Mouse (Mus musculus) megakaryocyte, embryonic 14.5 days (primary cell): ENCODE data around the gene Aqp9. TPM values are rescaled to one million over a fixed set of nuclear protein-coding genes. Genes with fewer than 3 reads are reported as not detected.
"Not testable (repeated sequence)": the region's sequence is repeated elsewhere in the genome, so short reads cannot be mapped to it uniquely, and the experiment has no call there.

Experiments used
- H3K27me3 ChIP-seq: replicated peaks from 2 replicates; pipeline ENCODE3; 2012; ENCODE audit warnings: inconsistent platforms
- H3K36me3 ChIP-seq: replicated peaks from 2 replicates; pipeline ENCODE3; 2012; ENCODE audit warnings: low read length, inconsistent platforms, mixed read lengths
- H3K4me1 ChIP-seq: 2 replicates; pipeline ENCODE4 v1.6.1; 2012; ENCODE audit warnings: inconsistent platforms
- H3K4me3 ChIP-seq: replicated peaks from 2 replicates; pipeline ENCODE3; 2012; ENCODE audit warnings: moderate library complexity, mild to moderate bottlenecking, inconsistent platforms
- H3K9me3 ChIP-seq: 2 replicates; pipeline ENCODE4 v1.6.1; 2012; ENCODE audit warnings: inconsistent platforms
- FLI1 ChIP-seq: IDR thresholded peaks from 2 replicates; pipeline ENCODE4 v1.6.1; 2012; ENCODE audit warnings: low read length, inconsistent platforms, mixed read lengths
- GATA1 ChIP-seq: IDR thresholded peaks from 3 replicates; pipeline ENCODE4 v1.6.1; 2012; ENCODE audit warnings: mixed read lengths, low read length, inconsistent platforms, borderline replicate concordance
- polyA plus RNA-seq: library from polyadenylated mRNA; stranded (reverse); fragments of >175 nt; gene quantifications from 2 replicates; pipeline ENCODE4 v1.2.3, GENCODE M21; 2012; ENCODE audit warnings: low replicate concordance; ENCODE audit not compliant: insufficient read depth

Gene Aqp9
- polyA plus RNA-seq, 1 experiment = 0.07 TPM

DNA sequence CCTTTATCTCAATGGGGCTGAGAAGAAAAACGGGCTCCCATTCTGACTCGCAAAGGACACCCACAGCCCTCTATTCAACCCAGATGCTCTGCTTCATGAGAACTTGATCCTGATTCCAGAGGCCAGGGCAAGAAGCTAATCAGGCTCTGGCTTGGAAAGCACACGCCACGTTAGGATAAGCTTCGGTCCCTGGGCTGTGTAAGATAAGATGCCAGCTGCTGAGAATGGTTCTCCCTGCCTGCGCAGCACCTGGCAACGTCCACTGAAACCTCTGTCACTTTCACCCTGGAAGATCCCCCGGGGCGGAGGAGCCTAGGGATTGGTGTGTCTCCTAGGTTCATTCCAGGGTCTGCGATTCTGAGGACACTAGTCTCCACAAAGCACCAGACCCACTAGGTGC is 22.3 kb downstream of the Aqp9 start:
- Histone ChIP-seq H3K9me3 (no peaks in the 10 kb centered on the region), H3K36me3 (peaks cover 4% of the 10 kb centered on the region), H3K27me3 (no peaks in the 10 kb centered on the region), H3K4me3 (no peak overlapping the region), H3K4me1 (peaks cover 22% of the 10 kb centered on the region)
- no peak for TF ChIP-seq GATA1

DNA sequence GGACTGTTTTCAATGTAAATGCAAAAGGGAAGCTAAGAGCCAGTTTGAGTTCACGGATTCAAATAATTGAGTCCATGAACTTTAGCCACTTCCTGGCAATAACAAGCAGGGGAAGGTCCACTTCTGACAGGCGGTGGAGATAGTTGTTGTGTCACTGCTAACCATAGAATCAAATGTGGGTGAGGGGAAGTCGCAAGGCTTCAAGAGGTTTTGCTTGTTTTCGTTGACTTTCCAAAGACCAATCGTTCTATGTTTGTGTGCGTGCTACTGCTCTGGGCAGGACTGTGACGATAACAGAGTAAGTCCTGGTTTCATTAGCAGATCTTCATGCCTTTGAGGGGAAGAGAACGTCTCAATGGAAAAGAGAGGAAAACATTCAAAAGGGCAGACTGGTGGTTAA is 28.3 kb downstream of the Aqp9 start:
- Histone ChIP-seq H3K9me3 (no peaks in the 10 kb centered on the region), H3K27me3 (peaks cover 1% of the 10 kb centered on the region), H3K4me3 (no peak overlapping the region), H3K36me3 (peaks cover 9% of the 10 kb centered on the region), H3K4me1 (peaks cover 7% of the 10 kb centered on the region; the same call in 1 of the 2 replicates)
- TF ChIP-seq FLI1 (no peak), GATA1 (no peak)

DNA sequence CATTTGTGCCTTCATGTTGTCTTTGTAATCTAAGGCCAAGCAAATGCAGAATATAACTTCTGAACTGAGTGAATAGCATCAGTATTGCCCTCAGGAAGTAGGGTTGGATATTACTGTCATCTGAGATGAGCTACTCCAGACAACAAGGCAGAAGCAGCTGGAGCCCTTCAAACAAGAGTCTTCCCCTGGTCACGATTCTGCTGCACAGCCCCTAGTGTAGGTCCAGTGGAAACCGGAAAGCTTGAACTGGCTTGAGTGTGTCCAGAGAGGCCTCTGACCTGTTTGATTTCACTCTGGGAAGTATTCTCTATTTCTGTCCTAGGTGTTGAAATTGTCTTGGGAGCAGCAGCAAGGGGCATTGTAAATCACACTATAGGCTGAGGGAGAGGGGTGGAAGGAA is 29.5 kb downstream of the Aqp9 start:
- Histone ChIP-seq H3K9me3 (no peaks in the 10 kb centered on the region), H3K4me3 (no peak overlapping the region), H3K36me3 (peaks cover 6% of the 10 kb centered on the region), H3K4me1 (peaks cover 7% of the 10 kb centered on the region; the same call in 1 of the 2 replicates), H3K27me3 (peaks cover 1% of the 10 kb centered on the region)
- TF ChIP-seq FLI1 = no peak
- no peak for TF ChIP-seq GATA1

DNA sequence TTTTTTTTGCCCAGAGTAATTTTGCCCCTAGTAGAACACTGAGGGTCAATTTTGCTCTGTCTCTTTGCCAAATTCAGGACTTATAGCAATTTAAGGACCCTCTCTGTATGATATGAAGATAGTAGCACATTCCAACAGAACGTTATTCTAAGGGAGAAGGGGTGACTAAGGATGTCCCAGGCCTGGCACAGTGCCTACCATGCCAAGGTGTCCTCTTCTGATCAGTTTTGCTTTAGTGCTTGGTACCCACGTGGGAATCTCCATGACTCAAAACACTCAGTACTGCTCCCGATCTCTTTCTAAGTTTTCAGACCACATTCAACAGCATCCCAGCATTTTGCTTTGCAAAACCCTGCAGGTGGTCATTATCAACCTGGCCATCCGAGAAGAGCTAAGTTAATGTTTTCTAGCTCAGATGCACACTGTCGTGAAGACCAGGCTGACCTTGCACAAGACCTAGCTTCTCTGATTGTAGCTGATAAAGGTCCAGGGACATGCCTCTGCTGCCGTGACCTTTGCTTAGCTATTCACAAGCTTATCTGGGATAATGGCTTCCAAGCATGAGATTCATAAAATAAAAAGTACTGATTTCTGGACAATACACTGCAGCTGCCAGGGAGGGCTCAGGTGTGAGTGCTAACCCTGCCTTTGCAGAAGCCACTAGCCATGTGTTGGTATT is 31.1 kb downstream of the Aqp9 start:
- H3K4me1 ChIP-seq = peaks cover 7% of the 10 kb centered on the region; the same call in 1 of the 2 replicates
- TF ChIP-seq GATA1 (no peak), FLI1 (no peak)
- H3K27me3 ChIP-seq = peaks cover 3% of the 10 kb centered on the region
- peaks cover 6% of the 10 kb centered on the region for H3K36me3 ChIP-seq
- no peaks in the 10 kb centered on the region for H3K9me3 ChIP-seq
- H3K4me3 ChIP-seq = no peak overlapping the region

DNA sequence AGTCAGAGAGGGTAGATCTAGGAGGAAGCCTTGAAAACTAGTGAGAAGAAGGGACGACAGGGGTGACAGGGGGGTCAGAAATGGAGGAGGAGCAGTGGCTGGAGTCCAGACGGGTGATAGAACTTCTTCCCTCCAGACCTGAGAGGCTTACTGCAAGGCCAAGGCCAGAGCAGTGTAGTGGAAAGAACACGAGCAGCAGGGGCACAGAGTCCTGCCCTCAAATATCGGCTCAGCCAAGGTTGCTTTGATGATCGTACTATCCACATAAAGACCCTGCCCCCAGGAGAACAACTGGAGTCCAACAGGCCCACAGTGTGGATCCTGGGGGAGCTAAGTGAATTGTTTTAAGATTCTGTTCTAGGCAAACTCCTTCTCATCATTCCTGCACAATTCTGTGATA is 33.4 kb downstream of the Aqp9 start:
- peaks cover 3% of the 10 kb centered on the region for H3K27me3 ChIP-seq
- peaks cover 3% of the 10 kb centered on the region for H3K4me1 ChIP-seq
- H3K4me3 ChIP-seq = no peak overlapping the region
- no peaks in the 10 kb centered on the region for H3K9me3 ChIP-seq
- no peak for TF ChIP-seq FLI1
- TF ChIP-seq GATA1 = no peak
- peaks cover 6% of the 10 kb centered on the region for H3K36me3 ChIP-seq

DNA sequence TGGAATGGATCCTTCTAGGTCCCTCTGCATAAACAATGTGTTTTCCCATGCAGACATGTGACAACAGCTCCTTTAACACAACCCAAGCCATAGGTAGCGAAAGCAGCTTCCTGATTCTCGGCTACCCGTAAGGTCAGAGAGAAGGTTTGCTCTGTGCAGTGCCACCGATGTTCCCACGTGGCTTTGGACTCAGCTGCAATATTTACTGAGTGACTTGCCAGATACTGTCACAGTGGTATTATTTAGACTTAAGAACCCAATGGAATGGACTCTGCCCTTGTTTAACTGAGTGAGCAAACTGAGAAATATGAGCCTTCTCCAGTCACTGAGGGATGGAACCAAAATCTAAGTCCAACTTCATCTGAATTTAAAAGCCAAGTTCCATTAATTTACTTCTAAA is 35.3 kb downstream of the Aqp9 start:
- no peaks in the 10 kb centered on the region for H3K9me3 ChIP-seq
- no peak overlapping the region for H3K4me3 ChIP-seq
- H3K36me3 ChIP-seq = peaks cover 6% of the 10 kb centered on the region
- H3K4me1 ChIP-seq = peaks cover 5% of the 10 kb centered on the region; the same call in 1 of the 2 replicates
- TF ChIP-seq GATA1 = no peak
- no peak for TF ChIP-seq FLI1
- H3K27me3 ChIP-seq = peaks cover 5% of the 10 kb centered on the region

DNA sequence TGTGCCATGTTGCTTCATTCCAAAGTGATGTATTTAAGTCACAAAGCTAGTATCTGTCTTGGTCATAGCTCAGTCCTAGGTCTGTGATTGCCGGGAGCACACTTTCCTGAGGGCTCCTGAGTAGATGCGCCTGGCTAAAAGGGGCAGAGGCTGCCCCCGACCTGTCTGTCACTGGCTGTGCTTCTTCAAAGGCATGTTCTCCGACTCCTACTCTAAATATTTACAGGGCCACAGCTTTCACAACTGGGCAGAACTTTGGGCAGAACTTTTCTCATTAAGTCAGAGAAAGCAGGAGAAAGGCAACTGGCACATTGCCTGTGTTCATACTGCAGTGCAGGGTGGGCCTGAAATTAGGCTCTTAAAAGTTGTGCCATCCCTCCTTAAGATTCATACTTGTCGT is 36.7 kb downstream of the Aqp9 start:
- TF ChIP-seq GATA1 (no peak), FLI1 (no peak)
- Histone ChIP-seq H3K4me1 (peaks cover 5% of the 10 kb centered on the region; the same call in 1 of the 2 replicates), H3K27me3 (peaks cover 6% of the 10 kb centered on the region), H3K9me3 (no peaks in the 10 kb centered on the region), H3K36me3 (no peaks in the 10 kb centered on the region), H3K4me3 (no peak overlapping the region)

DNA sequence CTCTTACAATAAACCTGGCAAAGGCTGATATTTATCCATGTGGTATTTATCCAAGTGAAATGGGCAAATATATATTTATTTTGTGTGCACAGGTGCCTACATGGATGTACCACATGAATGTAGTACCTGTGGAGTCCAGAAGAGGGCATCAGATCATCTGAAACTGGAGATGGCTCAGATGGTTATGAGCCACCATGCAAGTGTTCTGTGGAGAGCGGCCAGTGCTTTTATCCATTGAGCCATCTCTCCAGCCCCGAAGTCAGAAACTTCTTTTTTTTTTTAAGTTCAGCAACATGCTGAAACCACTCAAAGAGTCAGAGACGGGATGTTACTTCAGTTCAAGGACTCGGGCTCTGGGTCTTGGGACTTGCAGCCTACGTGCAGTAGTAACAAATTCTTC is 39.6 kb downstream of the Aqp9 start:
- H3K4me1 ChIP-seq = peaks cover 5% of the 10 kb centered on the region; the same call in 1 of the 2 replicates
- no peaks in the 10 kb centered on the region for H3K36me3 ChIP-seq
- H3K9me3 ChIP-seq = no peaks in the 10 kb centered on the region
- H3K4me3 ChIP-seq = no peak overlapping the region
- TF ChIP-seq FLI1 (no peak), GATA1 (no peak)
- peaks cover 5% of the 10 kb centered on the region for H3K27me3 ChIP-seq

DNA sequence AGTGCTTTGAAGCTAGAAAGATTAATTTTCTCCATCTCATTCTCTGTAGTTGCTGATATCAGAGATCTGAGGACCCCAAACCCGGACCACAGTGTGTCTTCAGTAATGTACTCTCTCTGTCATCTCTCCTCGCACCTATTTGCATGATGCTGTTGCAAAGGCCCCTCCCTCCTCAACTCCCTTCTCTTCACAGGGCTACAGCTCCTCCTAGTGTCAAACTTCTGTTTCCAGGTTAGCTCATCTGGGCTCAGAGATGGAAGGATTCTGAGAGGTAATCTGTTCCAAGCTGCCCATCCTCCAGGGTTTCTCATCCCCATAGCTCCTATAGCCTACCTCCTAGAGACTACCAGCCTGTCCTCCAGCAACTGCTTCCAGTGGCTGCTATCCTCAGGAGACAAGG is 42.3 kb downstream of the Aqp9 start:
- H3K4me3 ChIP-seq = no peak overlapping the region
- TF ChIP-seq GATA1 (no peak), FLI1 (no peak)
- H3K27me3 ChIP-seq = peaks cover 3% of the 10 kb centered on the region
- peaks cover 5% of the 10 kb centered on the region; the same call in 1 of the 2 replicates for H3K4me1 ChIP-seq
- peaks cover 5% of the 10 kb centered on the region for H3K36me3 ChIP-seq
- peaks cover 5% of the 10 kb centered on the region; the same call in 1 of the 2 replicates for H3K9me3 ChIP-seq

DNA sequence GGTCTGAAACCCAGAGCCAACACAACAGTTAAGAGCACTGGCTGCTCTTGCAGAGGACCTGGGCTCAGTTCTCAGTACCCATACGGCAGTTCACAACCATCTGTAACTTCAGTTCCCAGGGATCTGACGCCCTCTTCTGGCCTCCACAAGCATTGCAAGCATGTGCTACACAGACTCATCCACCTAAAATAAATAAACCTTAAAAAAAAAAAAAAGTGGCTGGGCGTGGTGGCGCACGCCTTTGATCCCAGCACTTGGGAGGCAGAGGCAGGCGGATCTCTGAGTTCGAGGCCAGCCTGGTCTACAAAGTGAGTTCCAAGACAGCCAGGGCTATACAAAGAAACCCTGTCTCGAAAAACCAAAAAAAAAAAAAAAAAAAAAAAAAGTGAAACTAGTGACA is 45.4 kb downstream of the Aqp9 start:
- not testable (repeated sequence) for H3K4me3 ChIP-seq, H3K9me3 ChIP-seq, H3K27me3 ChIP-seq, H3K36me3 ChIP-seq, H3K4me1 ChIP-seq
